Mouse (Mus musculus) cerebellum, postnatal 25 days (tissue): ENCODE data around the gene Swap70.
A peak's percentile ranks its signal among the peaks of the same experiment; 100 is the strongest.

Experiments
- DNase-seq, 2 experiments: peaks; one replicate each; pipeline ENCODE4 v3.0.0; 2021; ENCODE audit warnings: mixed read lengths in 2 of 2

The Swap70 gene

DNA sequence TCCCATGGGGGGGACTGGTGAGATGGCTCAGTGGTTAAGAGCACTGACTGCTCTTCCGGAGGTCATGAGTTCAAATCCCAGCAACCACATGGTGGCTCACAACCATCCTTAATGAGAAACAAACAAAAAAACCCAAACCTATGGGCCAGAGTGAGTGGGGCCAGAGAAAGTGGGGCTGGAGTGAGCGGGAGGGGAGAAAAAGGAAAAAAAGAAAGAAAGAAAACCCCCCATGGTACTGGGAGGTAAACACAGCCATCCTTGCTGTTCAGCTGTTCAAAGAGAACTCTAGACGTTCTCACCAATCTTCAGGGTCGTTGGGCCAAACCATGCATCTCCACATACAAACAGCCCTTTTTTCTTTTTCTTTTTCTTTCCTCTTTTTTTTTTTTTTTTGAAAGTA, 18.1 kb downstream of the Swap70 start:
- no peak for DNase-seq

DNA sequence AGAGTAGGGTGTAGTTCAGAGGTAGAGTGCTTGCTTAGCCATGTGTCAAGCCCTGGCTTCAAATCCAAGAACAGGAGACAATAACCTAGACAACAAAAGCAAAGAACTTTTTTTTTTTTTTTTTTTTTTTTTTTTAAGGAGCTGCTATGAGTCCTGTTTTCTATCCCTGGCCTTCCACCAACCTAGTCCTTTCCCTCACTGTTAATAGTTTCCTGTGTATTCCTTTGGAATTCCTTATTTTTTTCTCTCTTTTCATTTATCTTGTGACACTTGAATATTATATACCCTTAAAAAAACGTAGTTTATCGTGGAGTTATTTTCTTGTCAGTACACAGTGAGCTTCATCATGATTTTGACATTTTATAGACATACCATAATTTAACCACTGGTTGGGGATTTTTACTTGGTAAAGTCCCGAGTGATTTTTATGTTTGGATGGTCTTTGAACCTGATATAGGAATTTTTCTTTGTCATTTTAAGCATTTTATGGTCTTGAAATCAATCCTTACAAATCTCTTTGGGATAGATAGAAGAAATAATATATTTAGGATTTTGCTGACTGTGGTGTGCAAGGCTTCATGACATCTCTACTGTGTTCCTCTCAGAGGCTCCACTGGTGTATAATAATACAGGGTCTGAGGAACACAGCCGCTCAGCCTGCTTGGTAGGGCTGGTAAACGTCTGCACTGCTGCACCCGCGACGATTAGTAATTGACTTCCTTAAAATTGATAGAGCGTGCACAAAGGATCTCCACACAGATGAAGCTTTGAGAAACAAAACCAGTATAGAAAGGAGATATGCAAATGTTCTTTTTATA, 20.2 kb downstream of the Swap70 start:
- DNase-seq, result no peak

DNA sequence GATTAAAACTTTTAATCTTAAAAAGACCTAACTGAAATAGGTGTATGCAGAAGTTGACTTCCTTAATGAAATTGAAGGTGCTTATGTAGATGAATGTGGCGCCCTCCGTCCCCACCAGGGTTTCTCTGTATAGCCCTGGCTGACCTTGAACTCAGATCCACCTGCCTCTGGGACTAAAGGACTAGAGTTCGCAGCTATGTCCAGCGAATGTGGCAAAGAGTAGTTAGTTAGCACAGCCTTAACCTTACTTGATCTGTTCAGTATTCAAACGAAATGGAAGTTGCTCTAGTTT, 20.7 kb downstream of the Swap70 start:
- no peak for DNase-seq

DNA sequence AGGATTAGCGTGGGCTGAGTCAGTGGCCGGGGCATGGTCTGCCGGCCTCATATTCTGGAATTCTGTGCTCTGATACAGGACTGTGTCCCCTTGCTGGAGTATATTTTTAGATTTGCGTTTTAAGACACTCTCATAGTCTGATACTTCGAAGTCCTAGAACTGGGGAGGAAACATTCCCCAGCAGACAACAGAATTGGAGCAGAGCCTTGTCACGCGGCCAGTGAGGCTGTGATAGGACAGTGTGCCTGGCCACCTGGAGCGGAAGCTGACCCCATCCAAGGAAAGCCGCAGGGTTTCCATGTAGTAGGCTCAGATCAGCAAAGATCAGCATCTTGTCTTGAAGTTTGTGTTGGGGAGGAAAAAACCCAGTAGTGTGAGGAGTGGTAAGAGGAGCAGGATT, 23.6 kb downstream of the Swap70 start:
- DNase-seq, result peak; percentile 24 to 44

DNA sequence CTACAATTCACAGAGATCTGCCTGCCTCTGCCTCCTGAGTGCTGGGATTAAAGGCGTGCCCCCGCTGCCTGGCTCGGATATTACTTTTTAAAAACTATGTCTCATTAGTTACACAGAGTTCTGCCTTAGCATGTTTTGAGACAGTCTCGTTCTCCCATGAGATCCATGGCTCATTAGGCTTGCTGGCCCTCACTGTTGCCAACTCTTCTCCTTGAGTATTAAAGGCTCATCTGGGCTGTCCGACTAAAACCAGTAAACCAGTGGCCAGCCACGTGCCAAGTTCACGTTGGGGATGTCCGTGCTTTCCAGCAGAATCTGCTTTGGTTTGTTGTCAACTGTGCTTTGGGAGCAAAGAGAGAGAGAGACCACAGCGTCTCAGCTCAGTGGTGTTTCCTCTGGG, 25.0 kb downstream of the Swap70 start:
- no peak for DNase-seq

DNA sequence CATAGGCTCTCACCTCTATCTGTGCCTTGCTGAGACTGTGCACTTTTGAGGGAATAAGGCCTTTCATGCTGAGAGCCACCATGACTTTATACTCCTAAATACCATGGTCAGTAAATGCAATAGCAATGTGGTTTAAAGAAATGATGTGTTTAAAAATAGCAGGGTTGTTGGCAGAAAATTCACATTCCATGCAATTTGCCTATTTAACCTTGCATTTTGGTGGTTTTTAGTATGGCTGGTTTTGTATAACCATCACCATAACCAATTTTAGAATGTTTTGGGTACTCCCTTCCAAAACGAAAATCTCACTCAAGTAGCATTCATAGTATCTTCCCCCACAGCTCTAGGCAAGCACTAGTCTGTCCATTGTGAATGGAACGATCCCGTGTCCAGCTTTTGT, 26.3 kb downstream of the Swap70 start:
- no peak for DNase-seq

DNA sequence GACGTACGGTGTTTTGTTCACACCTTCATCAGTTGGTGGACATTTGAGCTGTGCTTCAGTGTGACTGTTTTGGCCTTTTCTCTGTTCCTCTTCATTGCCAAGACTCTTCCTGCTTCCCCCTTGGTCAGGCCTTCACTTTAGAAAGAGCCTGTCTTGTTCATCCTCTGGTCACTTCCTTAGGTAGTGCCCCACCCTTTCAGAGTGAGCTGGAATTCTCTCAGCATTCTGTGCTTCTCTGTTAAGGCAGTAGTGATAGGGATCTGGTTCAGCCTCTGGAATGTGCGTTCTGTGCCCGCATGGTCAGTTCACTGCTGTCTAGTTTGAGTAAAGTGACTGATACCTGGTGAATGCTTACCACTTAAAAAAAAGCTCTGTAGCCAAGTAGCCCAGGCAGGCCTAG, 27.2 kb downstream of the Swap70 start:
- DNase-seq, result no peak

DNA sequence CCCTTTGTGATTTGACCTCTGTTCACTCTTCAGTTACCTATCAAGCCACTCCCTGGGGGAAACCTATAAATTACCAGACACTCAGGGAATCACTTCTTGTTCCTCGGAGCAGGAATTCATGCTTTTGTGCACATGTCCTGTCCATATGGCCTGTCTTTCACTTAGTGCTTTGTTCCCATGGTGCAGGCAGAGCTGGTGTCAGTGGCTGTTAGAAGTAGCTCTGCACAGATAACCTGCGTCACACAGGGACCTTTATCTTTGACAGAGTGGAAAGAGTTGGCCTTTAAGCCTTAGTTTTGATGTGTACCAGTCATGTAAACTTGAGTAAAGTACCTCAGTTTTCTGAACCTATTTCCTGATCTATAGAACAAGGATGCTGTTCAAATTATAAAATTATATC, 32.4 kb downstream of the Swap70 start:
- no peak for DNase-seq

DNA sequence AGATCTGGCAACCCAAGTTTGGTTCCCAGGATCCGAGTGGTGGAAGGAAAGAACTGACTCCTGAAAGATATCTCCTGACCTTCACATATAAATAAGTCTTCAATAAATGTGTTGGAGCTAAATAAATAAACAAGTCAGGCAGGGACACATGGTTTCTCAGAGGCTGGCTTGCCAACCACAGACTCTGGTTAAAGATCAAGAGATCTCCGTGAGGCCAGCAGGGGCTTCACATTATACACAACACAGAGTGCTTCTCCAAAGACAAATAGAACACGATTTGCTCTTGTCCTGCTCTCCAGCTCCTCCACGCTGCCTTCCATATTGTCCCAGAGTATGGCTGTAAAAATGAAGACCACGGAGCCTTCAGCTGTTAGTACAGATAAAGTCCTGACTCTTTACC, 32.9 kb downstream of the Swap70 start:
- DNase-seq, result no peak

DNA sequence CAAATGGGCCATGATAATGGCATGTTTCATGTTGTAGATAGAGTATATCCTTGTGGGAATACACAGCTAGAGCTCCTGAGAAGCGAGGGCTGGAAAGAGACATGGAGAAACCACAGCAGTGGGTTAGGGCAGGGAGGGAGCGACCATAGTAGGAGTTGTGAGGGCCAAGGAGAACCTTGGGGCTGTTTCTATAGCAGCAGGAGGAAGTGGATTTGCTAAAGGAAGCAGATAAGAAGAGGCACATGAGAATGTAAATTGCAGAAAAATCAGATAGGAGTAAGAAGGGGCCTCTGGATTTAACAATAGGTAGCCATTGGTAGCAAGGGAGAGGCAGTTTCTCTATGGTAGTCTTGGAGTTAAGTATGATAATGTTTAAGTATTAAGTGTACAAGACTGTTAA, 35.5 kb downstream of the Swap70 start:
- no peak for DNase-seq

DNA sequence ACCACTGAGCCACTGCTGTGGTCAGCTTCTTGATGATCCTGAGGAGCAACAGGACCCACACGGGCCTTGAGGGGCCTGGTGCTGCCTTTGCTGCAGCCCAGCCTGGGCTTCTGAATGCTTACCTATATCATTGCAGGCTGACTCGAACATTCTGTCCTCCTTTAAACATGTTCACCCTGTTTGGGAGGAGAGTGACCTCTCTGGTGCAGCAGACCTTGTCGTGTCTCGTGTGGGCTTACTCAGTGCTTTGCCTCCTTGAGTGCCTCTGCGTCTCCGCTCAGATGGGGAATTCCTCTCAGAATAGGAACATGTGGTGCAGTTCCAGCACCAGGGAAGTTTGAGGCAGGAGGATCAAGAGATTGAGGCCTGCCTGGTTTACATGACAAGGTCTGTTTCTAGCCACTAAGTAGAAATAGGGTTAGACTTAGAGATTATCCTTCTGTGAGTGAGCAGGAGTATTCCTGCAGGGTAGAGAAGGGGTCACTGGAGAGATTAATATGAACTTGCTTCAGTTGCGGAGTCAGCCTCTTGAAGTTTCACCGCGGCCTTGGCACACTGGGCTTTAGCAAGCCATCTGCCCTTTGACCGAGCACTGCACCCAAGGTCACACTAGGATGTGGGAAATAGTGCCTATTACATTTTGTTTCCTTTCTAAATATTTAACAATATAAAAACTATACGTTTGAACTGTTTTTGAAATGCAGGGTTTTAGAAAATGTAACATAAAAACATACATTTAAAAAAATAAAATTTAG, 36.9 kb downstream of the Swap70 start:
- no peak for DNase-seq

DNA sequence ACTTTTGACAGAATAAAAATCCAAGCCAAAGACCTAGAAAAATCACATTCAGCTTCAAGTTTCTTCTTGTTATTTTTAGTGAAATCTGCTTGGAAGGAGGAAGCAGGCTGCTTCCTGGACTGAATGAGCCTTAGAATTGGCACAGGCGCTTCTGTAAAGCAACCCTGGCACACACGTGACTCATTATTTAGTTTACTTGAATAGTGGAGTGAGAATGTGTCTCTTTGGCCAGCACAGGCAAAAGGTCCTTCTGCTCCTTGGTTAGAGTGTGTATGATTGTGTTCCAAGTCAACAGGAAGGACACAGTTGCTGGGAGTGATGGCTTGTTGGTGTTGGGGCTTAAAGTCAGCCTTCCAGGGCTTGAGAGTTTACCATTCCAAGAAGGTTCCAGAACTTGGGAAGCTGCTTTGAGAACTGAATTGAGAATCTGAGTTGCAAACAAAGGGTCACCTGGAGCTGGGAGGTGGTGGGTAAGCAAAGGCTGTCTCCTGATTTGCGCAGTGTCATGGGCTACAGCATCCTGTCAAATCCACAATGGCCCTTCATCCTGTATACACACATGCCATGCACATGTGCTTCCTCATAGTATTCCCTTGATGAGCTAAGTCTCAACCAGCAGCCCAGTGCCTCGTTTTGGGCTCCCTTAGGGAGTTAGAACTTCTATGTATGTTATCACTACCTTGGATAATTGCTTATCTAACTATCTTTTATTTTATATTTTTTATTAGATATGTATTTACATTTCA, 38.6 kb downstream of the Swap70 start:
- DNase-seq, result no peak

DNA sequence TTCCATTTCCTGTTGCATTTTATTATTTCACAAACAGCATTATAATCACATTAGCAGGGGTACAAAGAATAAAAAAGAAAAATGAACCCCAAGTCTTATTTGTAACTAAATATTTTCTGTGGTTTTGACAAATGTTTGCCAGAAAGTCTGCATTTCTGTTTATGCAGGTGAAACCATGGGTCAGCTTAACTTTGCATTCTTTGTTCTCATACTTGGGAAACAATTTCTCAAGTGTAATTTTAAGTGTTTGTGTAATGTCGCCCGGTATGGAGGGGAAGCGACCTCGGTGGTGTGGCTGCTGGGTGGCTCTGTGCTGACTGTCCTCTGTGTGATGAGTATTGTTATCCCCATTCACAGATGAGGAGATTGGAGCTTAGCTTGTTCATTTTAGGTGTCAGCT, 40.3 kb downstream of the Swap70 start:
- no peak for DNase-seq

DNA sequence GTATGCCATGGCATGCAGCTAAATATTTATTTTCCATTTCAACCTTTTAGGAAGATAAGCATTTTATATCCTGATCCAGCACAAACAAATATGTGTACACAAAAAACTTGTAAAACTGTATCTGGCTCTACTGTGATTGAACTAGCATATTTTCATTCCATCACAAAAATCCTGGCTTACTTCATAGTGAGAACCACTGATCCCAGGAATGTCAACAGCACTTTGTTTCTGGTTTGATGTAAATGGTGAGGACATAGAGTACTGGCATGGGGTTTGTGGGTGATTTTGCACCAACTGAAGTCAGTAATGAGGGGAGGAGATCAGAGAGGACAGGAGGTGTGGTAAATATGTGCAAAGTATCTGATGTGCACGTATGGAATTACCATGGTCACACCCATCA, 41.1 kb downstream of the Swap70 start:
- no peak for DNase-seq

DNA sequence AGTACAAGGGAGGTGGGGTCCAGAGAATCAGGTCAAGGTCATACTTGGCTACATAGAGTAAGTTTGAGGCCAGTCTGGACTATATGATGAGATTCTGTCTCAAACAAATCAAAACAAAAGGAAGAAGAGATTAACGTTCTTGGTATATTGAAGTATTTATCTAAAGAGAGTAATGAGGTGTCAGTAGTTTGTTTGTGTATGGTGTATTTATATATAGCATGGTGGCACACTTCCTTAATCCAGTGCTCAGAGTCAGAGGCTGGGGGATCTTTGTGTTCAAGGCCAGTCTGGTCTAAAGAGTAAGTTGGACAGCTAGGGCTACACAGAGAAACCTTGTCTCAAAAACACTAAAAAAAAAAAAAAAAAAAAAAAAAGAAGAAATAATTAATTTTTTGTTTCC, 42.0 kb downstream of the Swap70 start:
- no peak for DNase-seq

DNA sequence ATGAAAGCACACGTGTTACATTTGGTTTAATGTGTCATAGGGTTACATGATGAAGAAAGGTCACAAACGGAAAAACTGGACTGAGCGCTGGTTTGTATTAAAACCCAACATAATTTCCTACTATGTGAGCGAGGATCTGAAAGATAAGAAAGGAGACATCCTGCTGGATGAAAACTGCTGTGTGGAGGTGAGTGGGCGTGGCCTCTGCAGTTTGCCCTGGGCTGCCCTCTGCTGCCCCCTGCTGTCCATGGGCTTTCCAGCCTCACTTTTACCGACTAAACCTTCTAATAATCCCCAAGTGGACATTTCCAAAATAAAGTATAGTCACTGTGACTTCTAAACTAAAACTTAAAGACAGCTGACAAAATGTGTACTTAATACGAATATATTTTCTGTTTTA, 44.3 kb downstream of the Swap70 start:
- DNase-seq, result peak; percentile 78 to 88

DNA sequence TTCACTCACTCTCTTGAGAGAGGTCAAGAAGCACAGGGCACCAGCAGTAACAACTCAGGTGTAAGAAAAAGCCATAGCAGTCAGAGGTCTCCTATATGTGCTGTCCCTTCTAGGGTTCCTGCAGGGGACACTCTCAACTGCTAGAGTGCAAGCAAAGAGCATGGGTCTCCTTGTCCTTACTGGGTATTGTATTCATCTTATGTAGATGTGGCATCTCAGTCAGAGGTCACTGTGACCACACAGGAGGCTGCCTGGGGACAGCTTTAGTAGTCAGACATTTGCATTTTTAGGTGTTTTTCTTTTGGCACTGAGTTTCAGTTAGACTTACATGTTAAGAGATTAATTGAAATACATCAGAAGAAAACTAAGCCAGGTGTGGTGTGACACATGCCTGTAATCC, 45.5 kb downstream of the Swap70 start:
- no peak for DNase-seq

DNA sequence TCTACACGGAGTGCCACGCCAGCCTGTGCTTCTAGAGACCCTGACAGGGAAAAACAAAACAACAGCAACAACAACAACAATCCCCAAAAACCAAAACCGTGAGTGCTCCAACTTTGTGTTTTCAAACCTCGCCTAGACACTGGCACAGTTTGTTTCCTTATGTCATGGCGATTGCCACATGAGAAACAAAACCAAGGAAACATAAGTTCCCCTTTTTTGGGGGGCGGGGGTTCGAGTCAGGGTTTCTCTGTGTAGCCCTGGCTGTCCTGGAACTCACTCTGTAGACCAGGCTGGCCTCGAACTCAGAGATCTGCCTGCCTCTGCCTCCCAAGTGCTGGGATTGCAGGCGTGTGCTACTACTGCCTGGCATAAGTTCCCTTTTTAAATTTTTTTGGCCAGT, 46.5 kb downstream of the Swap70 start:
- DNase-seq, result no peak

DNA sequence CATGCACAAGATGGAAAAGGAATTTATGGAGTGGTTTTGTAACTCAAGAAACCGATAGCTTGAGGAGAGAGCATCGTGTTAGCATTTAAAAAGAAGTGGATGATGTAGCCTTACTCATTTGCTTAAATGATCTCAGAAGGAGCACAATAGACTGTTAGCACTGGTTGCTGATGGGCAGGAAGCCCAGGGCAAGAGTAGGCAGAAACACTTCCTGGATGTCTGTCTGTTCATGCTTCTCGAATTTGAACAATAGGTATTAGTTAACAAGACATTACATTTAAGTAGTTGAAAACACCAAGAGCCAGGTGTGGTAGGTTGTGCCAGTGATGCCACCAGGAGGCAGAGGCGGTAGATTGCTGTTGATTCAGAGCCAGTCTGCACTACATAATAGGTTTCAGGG, 47.0 kb downstream of the Swap70 start:
- DNase-seq, result no peak

DNA sequence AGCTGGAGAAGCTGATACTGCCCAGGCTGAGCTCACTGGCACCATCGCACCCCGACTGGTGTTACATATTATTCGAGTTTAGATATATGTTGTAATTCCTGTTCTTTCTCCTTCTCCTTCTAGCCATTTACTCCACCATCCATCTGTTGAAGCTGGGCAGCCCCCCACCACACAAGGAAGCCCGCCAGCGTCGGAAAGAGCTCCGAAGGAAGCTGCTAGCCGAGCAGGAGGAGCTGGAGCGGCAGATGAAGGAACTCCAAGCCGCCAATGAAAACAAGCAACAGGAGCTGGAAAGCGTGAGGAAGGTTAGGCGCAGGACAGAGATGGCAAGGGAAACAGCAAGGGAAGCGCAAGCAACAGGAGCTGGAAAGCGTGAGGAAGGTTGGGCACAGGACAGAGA, 48.3 kb downstream of the Swap70 start:
- DNase-seq, result no peak

DNA sequence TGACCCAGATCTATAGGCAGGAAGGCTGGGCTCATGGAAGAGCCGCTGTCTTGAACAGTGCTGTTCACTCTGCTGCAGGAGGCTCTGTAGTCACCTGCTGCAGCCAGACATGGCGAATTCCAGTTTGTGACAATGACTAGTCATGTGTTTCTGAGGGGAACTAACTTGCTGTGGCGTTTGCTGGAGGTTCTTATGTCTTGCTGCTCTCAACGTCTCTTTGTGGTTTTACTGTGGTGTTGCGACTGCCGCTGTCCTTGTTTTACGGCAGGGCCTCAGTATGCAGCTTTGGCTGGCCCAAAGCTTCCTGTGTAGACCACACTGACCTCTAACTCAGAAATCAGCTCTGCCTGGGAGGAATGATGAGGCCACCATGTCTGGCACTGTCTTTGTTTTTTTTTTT, 48.9 kb downstream of the Swap70 start:
- DNase-seq, result no peak

DNA sequence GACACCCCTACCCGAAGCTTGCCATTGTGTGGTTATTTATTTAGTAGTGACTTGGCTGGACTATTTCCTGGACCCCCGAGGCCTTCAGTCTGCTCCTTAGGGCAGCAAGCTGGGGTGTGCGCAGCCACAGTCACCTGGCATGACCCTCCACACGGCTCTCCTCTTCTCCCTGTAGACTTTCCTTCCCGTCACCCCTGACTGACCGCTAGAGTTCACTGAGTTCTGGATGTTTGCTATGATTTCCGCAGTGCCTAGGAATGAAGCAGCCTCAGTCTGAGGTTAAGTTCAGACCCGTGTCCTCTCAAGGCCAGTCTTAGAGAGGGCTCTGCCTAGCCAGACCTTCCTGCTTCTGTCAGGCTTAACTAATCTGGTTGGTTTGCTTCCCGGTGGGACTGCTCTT, 50.3 kb downstream of the Swap70 start:
- DNase-seq, result no peak

DNA sequence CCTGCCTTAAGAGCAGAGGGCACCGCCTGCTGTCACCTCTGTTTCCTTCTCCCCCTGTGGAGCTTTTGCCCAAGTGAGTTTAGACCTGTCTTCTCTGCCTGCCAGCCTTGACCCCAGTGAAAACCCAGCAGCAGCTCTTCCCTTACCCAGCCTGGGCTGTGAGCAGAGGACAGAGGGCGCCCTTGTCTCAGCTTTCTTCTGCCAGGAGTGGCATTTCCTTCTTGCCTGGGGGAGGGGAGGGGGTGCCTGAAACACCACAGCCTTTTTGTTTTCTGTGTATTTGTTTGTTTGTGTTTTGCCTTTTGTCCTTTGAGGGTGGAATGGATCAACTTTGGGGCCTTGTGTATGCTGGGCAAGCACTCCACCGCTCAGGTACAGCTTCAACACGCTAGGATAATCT, 50.9 kb downstream of the Swap70 start:
- no peak for DNase-seq

DNA sequence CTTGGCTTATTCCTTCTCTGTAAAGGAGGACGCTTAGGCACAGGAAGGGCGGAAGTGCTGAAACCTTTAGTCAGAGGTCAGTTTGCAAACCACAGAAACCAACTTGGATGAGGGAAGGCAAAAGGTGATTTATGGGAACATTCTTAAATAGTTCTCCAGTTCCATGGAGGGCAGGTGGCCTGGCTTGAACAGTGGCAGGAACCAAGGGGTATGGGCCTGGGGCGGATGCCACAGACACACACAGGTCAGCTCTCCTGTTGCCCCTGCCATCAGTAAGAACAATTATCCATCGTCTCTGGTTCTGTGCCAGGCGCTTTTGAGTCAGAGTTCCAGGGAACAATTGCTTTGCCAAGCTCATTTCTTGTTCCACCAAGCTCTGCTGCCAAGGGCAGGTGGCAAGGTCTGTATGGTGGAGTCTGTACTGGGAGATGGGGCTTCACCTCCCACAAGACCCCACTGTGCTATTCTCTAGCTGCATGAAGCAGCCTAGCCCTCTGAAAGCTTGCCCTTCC, 56.3 kb downstream of the Swap70 start:
- DNase-seq, result peak; percentile 41 to 61
